Mouse (Mus musculus) small intestine, adult 2 months (tissue): ENCODE data around the gene Arhgap31. TPM values are rescaled to one million over a fixed set of nuclear protein-coding genes. Genes with fewer than 3 reads are reported as not detected.
A peak's percentile ranks its signal among the peaks of the same experiment; 100 is the strongest.

ENCODE experiments used
- H3K27ac ChIP-seq: fragments of 200-500 bp; 2 replicates; pipeline ENCODE4 v1.5.1; 2012; ENCODE audit warnings: low read depth, low read length, control low read depth, inconsistent platforms; ENCODE audit not compliant: insufficient read depth
- H3K27me3 ChIP-seq: fragments of 200-500 bp; 2 replicates; pipeline ENCODE4 v1.6.1; 2012; ENCODE audit warnings: mild to moderate bottlenecking, moderate library complexity, low read length, inconsistent platforms; ENCODE audit not compliant: control insufficient read depth, insufficient read depth
- H3K36me3 ChIP-seq: fragments of 200-500 bp; 2 replicates; pipeline ENCODE4 v1.6.1; 2012; ENCODE audit warnings: mild to moderate bottlenecking, low read length, control low read depth, inconsistent platforms; ENCODE audit not compliant: control insufficient read depth, insufficient read depth
- H3K4me1 ChIP-seq: fragments of 200-500 bp; 2 replicates; pipeline ENCODE4 v1.6.1; 2012; ENCODE audit warnings: low read length, inconsistent platforms, mixed read lengths; ENCODE audit not compliant: control insufficient read depth, insufficient read depth, insufficient read length
- H3K4me3 ChIP-seq: fragments of 200-500 bp; 2 replicates; pipeline ENCODE4 v1.5.1; 2012; ENCODE audit warnings: low read depth, mild to moderate bottlenecking, control low read depth, inconsistent platforms, low read length, moderate library complexity
- CTCF ChIP-seq: fragments of 200-500 bp; IDR thresholded peaks from 2 replicates; pipeline ENCODE4 v1.5.1; 2012; ENCODE audit warnings: low read depth, mild to moderate bottlenecking, control low read depth, inconsistent platforms, low read length, moderate library complexity, mixed read lengths; ENCODE audit not compliant: insufficient replicate concordance, insufficient read length; ENCODE audit errors: extremely low read depth
- POLR2A ChIP-seq: fragments of 200-500 bp; IDR thresholded peaks from 2 replicates; pipeline ENCODE4 v1.6.1; 2012; ENCODE audit warnings: low read depth, mild to moderate bottlenecking, control low read depth, inconsistent platforms, low read length, moderate library complexity
- WGBS: fragments of 180-500 bp; shearing (Covaris S2); methylation state at CpG from one replicate; pipeline ENCODE4 v1.1.7; 2018; 5-methylcytosine and 5-hydroxymethylcytosine counted together
- polyA plus RNA-seq: library from polyadenylated mRNA; depleted of rRNA; stranded (reverse); fragments of >200 nt; gene quantifications from 2 replicates; pipeline ENCODE4 v1.2.3, GENCODE M21; 2012

Gene Arhgap31
- polyA plus RNA-seq, 1 experiment, result 4.0 TPM

DNA sequence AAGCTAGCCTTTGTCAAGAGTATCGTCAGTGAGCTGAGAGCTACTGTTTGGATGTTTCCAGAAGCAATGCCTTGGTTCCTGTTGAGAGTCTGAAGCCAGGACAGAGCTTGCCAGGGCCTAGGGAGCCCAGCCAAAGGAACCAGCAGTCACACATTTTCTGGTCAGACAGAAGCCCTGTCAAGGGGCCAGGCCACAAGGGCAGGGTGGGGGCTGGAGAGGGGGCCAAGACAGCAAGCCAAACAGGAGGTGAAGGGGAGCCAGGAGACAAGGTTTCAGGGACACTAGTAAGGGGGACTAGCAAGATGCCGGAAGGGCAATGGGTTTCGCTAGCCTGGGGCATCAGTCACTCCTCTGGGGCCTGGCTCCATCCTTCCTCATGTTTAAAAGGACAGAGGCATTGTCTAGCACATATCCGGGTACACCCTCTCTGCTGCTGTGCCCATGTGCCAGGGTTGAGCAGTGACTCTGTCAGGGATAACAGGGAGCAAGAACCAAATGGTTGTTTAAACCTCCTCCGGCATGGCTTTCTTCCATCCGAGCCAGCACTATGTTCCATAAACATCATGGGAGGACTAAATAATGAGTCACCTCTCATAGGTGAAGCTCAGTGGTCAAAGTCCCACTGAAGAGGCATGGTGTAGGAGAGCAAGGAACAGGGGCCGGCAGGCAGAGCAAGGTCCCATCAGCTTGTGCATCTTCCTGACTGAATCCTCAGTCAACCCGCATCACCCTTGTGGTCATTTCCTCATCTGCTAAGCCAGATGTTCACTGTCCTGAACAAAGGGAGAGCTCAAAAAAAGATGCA lies 44.0 kb downstream of the Arhgap31 start:
- no peaks in the 10 kb centered on the region for H3K27me3 ChIP-seq
- 72% methylated on average over 8 of the region's 8 CpGs for WGBS
- H3K4me3 ChIP-seq, result no peak overlapping the region
- H3K27ac ChIP-seq, result peak overlapping the region; percentile 27
- no peaks in the 10 kb centered on the region for H3K36me3 ChIP-seq
- peaks cover 4% of the 10 kb centered on the region; the same call in 1 of the 2 replicates for H3K4me1 ChIP-seq
- TF ChIP-seq CTCF (no peak), POLR2A (no peak)

DNA sequence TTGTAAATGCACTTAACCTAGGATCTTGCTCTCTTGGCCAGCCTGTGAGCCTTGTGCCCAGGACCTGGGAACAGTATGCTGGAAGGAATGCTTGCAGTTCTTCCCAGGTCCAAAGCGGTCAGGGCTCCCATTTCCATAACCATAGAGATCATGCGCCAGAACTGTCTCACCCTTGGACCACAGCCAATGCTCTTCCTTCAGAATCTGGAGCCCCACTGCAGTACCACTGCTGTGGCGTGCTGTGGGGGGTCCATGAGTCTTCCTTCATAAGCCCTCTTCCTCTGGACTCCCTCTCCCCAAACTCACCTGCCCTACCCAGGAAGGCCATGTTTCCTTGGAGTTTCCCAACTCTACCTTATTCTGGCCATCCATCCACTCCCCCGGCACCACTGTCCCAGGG lies 46.6 kb downstream of the Arhgap31 start:
- no peak overlapping the region for H3K27ac ChIP-seq
- H3K4me3 ChIP-seq, result no peak overlapping the region
- peaks cover 4% of the 10 kb centered on the region; the same call in 1 of the 2 replicates for H3K4me1 ChIP-seq
- no peak for TF ChIP-seq CTCF
- no peak for TF ChIP-seq POLR2A
- H3K27me3 ChIP-seq, result no peaks in the 10 kb centered on the region
- H3K36me3 ChIP-seq, result no peaks in the 10 kb centered on the region
- WGBS, result 84% methylated on average over 4 of the region's 4 CpGs

- no peak overlapping the region for H3K27ac ChIP-seq
- no peak for TF ChIP-seq CTCF
- TF ChIP-seq POLR2A, result no peak
- peaks cover 4% of the 10 kb centered on the region; the same call in 1 of the 2 replicates for H3K4me1 ChIP-seq
- no peak overlapping the region for H3K4me3 ChIP-seq
- WGBS, result 82% methylated on average over 2 of the region's 2 CpGs
- H3K36me3 ChIP-seq, result no peaks in the 10 kb centered on the region
- H3K27me3 ChIP-seq, result no peaks in the 10 kb centered on the region
Measured at GRCm38 (mm10) chr16:38666016-38666415, 47.1 kb downstream of the Arhgap31 start.

GRCm38 (mm10) chr16:38662575-38662974 lies 50.5 kb downstream of the Arhgap31 start:
- H3K27me3 ChIP-seq, result no peaks in the 10 kb centered on the region
- H3K27ac ChIP-seq, result no peak overlapping the region
- no peaks in the 10 kb centered on the region for H3K4me1 ChIP-seq
- TF ChIP-seq POLR2A, result no peak
- no peak for TF ChIP-seq CTCF
- no peak overlapping the region for H3K4me3 ChIP-seq
- no peaks in the 10 kb centered on the region for H3K36me3 ChIP-seq
- 82% methylated on average over 10 of the region's 10 CpGs for WGBS

GRCm38 (mm10) chr16:38654308-38654707 lies 58.8 kb downstream of the Arhgap31 start:
- Histone ChIP-seq H3K27me3 (no peaks in the 10 kb centered on the region), H3K36me3 (no peaks in the 10 kb centered on the region), H3K4me1 (peaks cover 11% of the 10 kb centered on the region; the same call in 1 of the 2 replicates), H3K27ac (no peak overlapping the region), H3K4me3 (no peak overlapping the region)
- WGBS, result 68% methylated on average over 4 of the region's 4 CpGs
- TF ChIP-seq POLR2A (no peak), CTCF (no peak)

DNA sequence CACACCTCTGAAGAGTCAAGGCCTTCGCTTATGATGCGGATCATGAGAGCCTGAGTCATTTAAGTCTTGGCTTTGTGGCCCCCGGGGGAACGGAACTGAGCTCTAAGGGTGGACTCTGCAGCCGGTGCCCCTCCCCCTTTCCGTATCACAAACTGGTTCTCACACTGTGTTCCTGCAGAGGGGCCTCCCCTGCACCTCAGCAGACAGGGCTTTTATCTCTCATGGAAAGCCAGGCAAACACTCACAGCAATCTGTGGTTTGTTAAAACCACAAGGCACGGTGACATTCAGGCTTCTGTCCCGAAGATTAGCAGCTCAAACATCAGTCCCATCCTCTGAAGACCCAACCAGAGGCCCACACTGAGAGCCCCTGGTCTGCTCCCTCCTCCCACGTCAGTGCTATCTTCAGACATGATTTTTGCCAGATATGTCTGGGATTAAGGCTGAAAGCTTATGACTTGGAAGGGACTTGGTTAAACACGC lies 59.6 kb downstream of the Arhgap31 start:
- Histone ChIP-seq H3K4me1 (peaks cover 15% of the 10 kb centered on the region; the same call in 1 of the 2 replicates), H3K27me3 (no peaks in the 10 kb centered on the region), H3K36me3 (no peaks in the 10 kb centered on the region), H3K4me3 (no peak overlapping the region), H3K27ac (no peak overlapping the region)
- TF ChIP-seq POLR2A (no peak), CTCF (no peak)
- WGBS, result 44% methylated on average over 10 of the region's 10 CpGs

GRCm38 (mm10) chr16:38652653-38653052 lies 60.4 kb downstream of the Arhgap31 start:
- H3K36me3 ChIP-seq, result no peaks in the 10 kb centered on the region
- H3K4me1 ChIP-seq, result peaks cover 15% of the 10 kb centered on the region; the same call in 1 of the 2 replicates
- H3K27ac ChIP-seq, result no peak overlapping the region
- WGBS, result 85% methylated on average over 5 of the region's 5 CpGs
- no peak overlapping the region for H3K4me3 ChIP-seq
- no peaks in the 10 kb centered on the region for H3K27me3 ChIP-seq
- TF ChIP-seq POLR2A (no peak), CTCF (no peak)
